13 mouse cellular contexts compared by ENCODE assay signal in genomic region chr14:25553382-25553781, GRCm38 (mm10).
DNase-seq lines count a peak whose midpoint lies in the region; ATAC-seq lines count a peak whose summit lies in the region.
"Had no signal": no experiment of that assay in that cellular context is flagged by ENCODE, and none has a peak within 500 bp of the region (broad histone marks: within the 10 kb centered on the region; RNA-seq: fewer than 3 reads in every experiment).

No protein-coding gene starts in this region.

- H3K27me3 ChIP-seq in neural tube, embryonic 11.5 days (ENCODE audit: control insufficient read depth, insufficient read depth, low read length), result no peaks in the 10 kb centered on the region
- no peaks in the 10 kb centered on the region; the same call in 1 of the 2 replicates for H3K27me3 ChIP-seq in midbrain, embryonic 12.5 days

- peak overlapping the region; percentile 56; the same call in 1 of the 2 replicates for H3K27ac ChIP-seq in neural tube, embryonic 11.5 days (ENCODE audit: low read depth, low read length)
- peak overlapping the region; percentile 30; the same call in 1 of the 2 replicates for H3K27ac ChIP-seq in midbrain, embryonic 12.5 days (replicated peaks)

- H3K36me3 ChIP-seq in neural tube, embryonic 11.5 days (ENCODE audit: control insufficient read depth, insufficient read depth, low read length), result no peaks in the 10 kb centered on the region
- H3K36me3 ChIP-seq in midbrain, embryonic 12.5 days, result peaks cover 24% of the 10 kb centered on the region

- H3K4me2 ChIP-seq in neural tube, embryonic 11.5 days (ENCODE audit: low read depth), result no peak overlapping the region
- H3K4me2 ChIP-seq in midbrain, embryonic 12.5 days (replicated peaks), result no peak overlapping the region

- H3K4me3 ChIP-seq in neural tube, embryonic 11.5 days (ENCODE audit: low read depth, low read length), result no peak overlapping the region
- H3K4me3 ChIP-seq in midbrain, embryonic 12.5 days, result no peak overlapping the region
- H3K4me3 ChIP-seq: erythroblast, embryonic 14.5 days; myocyte had no signal

- H3K4me1 ChIP-seq in neural tube, embryonic 11.5 days (ENCODE audit: control insufficient read depth, insufficient read depth, low read length), result peaks cover 53% of the 10 kb centered on the region
- peaks cover 87% of the 10 kb centered on the region for H3K4me1 ChIP-seq in midbrain, embryonic 12.5 days

- 68% methylated on average over 2 of the region's 2 CpGs for WGBS in neural tube, embryonic 11.5 days
- WGBS in midbrain, embryonic 12.5 days, result 85% methylated on average over 2 of the region's 2 CpGs

- DNase-seq in cerebellum, postnatal 10 days, result peak; percentile 56 to 68
- DNase-seq in neural tube, embryonic 11.5 days (ENCODE audit: low spot score), result no peak
- DNase-seq in neural tube, embryonic 10.5 days (ENCODE audit: extremely low spot score, low spot score), result no peak
- DNase-seq in embryo, embryonic 11 days, result no peak
- no peak for DNase-seq in embryo, embryonic 10.5 days (ENCODE audit: low spot score)
- no peak for DNase-seq in adrenal gland, adult 8-10 months
- DNase-seq: heart, postnatal 10 days; lung, postnatal 14 days; thymus, postnatal 14 days had no signal

- H3K9me3 ChIP-seq in neural tube, embryonic 11.5 days (ENCODE audit: control insufficient read depth, low read length), result no peaks in the 10 kb centered on the region
- H3K9me3 ChIP-seq in midbrain, embryonic 12.5 days, result no peaks in the 10 kb centered on the region

- no peak overlapping the region for H3K9ac ChIP-seq in neural tube, embryonic 11.5 days (ENCODE audit: low read length)
- no peak overlapping the region for H3K9ac ChIP-seq in midbrain, embryonic 12.5 days (replicated peaks)

- no peak for ATAC-seq in cerebellum, adult (ENCODE audit: insufficient number of reproducible peaks, low FRiP score, low TSS enrichment)
- ATAC-seq in neural tube, embryonic 11.5 days (ENCODE audit: insufficient read depth, low FRiP score, low TSS enrichment), result no peak
- ATAC-seq in midbrain, embryonic 12.5 days (ENCODE audit: low FRiP score, low read depth), result no peak

Comparison
In these comparisons a context has a peak if more than half of its experiments do, and no peak if none do; other contexts are left out.
1. DNase-seq: peak in cerebellum, postnatal 10 days (2 of 2); none in neural tube, embryonic 11.5 days (single experiment), neural tube, embryonic 10.5 days (single experiment), embryo, embryonic 11 days (single experiment), embryo, embryonic 10.5 days (single experiment) and adrenal gland, adult 8-10 months (single experiment).